Mouse (Mus musculus) erythroblast, embryonic 14.5 days (primary cell): ENCODE data around the gene Chrm3. TPM values are rescaled to one million over a fixed set of nuclear protein-coding genes. Genes with fewer than 3 reads are reported as not detected.

ENCODE experiments used
- H3K27me3 ChIP-seq: 2 replicates; pipeline ENCODE4 v1.6.1; 2012; ENCODE audit warnings: inconsistent platforms; ENCODE audit not compliant: control insufficient read depth
- H3K36me3 ChIP-seq: 2 replicates; pipeline ENCODE4 v1.6.1; 2012; ENCODE audit warnings: mild to moderate bottlenecking, inconsistent platforms; ENCODE audit not compliant: control insufficient read depth
- H3K4me1 ChIP-seq: 2 replicates; pipeline ENCODE4 v1.6.1; 2012; ENCODE audit warnings: inconsistent platforms; ENCODE audit not compliant: control insufficient read depth
- H3K4me3 ChIP-seq: replicated peaks from 2 replicates; pipeline ENCODE3; 2012; ENCODE audit warnings: moderate library complexity, mild to moderate bottlenecking, inconsistent platforms
- H3K9me3 ChIP-seq: 2 replicates; pipeline ENCODE4 v1.6.1; 2012; ENCODE audit warnings: low read length, inconsistent platforms, mixed read lengths; ENCODE audit not compliant: control insufficient read depth
- GATA1 ChIP-seq: IDR thresholded peaks from 2 replicates; pipeline ENCODE4 v1.6.1; 2012; ENCODE audit warnings: low read length, inconsistent platforms, mixed read lengths
- TAL1 ChIP-seq: IDR thresholded peaks from 3 replicates; pipeline ENCODE4 v1.6.1; 2012; ENCODE audit warnings: low read length, inconsistent platforms, mixed read lengths
- polyA plus RNA-seq: library from polyadenylated mRNA; stranded (reverse); fragments of >175 nt; gene quantifications from 2 replicates; pipeline ENCODE4 v1.2.3, GENCODE M21; 2012

The Chrm3 gene
- polyA plus RNA-seq, 1 experiment, result not detected

DNA sequence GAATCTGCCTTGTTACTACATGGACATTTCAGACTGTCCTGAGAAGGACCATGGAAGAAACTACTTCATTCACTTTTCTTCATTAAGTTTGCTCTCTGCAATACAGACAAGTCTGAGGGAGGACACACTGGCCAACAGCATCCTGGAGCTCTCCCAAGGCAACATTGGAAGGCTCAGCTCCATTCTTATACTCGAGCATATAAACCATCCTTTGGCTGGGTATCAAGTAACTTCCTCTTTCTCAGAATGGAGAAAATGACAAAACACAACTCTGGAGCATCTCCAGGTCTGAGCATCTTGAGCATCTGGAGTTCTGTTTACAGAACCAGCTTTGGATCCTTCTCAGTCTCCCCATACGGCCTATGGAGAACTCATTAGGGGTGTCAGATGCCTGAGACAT, 170.8 kb downstream of the Chrm3 start:
- Histone ChIP-seq H3K36me3 (no peaks in the 10 kb centered on the region), H3K4me3 (no peak overlapping the region), H3K4me1 (no peaks in the 10 kb centered on the region), H3K27me3 (no peaks in the 10 kb centered on the region), H3K9me3 (no peaks in the 10 kb centered on the region)
- TF ChIP-seq GATA1 (no peak), TAL1 (no peak)

DNA sequence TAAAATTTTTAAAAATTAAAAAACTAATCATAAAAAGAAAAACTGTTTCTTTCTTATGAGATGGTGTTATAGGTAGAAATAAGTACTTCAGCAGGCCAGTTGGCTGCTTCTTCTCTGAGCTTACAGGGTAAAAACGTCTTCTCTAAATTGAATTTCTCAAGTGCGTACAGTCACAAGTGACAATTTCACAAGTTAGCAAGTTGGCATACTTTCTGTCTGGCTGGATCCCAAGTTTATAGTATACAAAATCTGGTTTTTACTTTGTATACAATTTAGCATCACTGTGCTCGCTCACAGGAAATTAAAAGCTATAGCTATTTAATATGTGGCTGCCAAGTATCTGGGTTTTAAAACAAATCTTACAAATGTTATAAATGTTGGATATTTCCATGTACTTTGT, 172.7 kb downstream of the Chrm3 start:
- H3K4me3 ChIP-seq, result no peak overlapping the region
- H3K36me3 ChIP-seq, result no peaks in the 10 kb centered on the region
- no peaks in the 10 kb centered on the region for H3K4me1 ChIP-seq
- no peaks in the 10 kb centered on the region for H3K9me3 ChIP-seq
- TF ChIP-seq GATA1, result no peak
- no peak for TF ChIP-seq TAL1
- no peaks in the 10 kb centered on the region for H3K27me3 ChIP-seq

DNA sequence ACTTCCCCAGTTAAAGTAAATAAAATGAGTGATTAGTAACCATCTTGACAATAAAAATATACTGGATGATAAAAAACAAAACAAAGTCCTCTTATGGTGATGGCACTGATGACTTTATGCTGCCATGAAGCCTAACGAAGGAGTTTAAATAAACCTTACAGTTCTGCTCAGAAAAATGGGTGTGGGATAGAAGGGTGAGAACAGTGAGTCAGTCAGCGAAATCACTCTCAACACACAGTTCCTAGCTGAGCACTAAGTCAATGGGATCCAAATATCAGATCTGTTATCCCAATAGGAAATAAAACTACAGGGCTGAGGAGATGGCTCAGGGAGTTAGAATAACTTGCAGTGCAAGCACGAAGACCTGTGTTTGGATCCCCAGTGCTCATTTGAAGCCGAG, 176.8 kb downstream of the Chrm3 start:
- Histone ChIP-seq H3K4me3 (no peak overlapping the region), H3K27me3 (no peaks in the 10 kb centered on the region), H3K9me3 (no peaks in the 10 kb centered on the region), H3K4me1 (no peaks in the 10 kb centered on the region), H3K36me3 (no peaks in the 10 kb centered on the region)
- TF ChIP-seq GATA1, result no peak
- TF ChIP-seq TAL1, result no peak

DNA sequence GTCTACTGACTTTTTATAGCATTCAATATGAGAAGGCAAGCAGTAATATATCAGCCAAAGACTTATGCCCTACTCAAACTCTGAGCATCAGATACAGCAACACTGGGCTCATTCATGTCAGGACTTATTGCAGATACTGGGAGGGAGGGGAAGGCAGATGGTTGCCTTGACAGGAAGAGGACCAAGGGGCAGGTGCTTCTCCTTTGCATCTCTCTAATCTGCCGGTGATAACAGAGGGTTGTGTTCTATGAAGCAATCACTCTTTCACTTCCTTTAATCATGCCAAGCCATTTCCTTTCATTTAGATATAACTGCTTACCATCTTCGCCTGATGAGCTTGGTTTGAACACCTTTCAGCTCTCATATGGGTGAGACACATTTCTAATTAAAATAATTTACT, 177.9 kb downstream of the Chrm3 start:
- Histone ChIP-seq H3K27me3 (no peaks in the 10 kb centered on the region), H3K4me1 (no peaks in the 10 kb centered on the region), H3K9me3 (no peaks in the 10 kb centered on the region), H3K4me3 (no peak overlapping the region), H3K36me3 (no peaks in the 10 kb centered on the region)
- no peak for TF ChIP-seq TAL1
- TF ChIP-seq GATA1, result no peak

DNA sequence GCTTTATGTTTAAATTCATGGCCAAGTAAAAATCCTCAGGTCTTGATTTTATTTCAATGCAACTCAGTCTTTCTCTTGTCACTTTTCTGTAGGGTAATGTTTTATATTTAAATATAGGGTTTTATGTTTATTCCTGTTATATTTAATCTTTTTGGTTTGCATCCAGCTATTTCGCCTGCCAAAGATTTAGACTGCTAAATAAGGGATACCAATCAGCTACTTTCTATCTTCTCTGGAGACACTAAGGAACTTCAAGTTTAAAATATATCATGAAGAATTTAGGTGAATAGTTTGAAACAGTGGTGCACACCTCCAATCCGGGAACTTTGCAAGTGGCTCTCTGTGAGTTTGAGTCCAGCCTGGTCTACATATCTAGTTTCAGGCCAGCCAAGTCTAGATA, 190.1 kb downstream of the Chrm3 start:
- H3K4me3 ChIP-seq, result no peak overlapping the region
- no peaks in the 10 kb centered on the region for H3K27me3 ChIP-seq
- H3K4me1 ChIP-seq, result no peaks in the 10 kb centered on the region
- H3K36me3 ChIP-seq, result no peaks in the 10 kb centered on the region
- H3K9me3 ChIP-seq, result no peaks in the 10 kb centered on the region
- TF ChIP-seq TAL1, result no peak

DNA sequence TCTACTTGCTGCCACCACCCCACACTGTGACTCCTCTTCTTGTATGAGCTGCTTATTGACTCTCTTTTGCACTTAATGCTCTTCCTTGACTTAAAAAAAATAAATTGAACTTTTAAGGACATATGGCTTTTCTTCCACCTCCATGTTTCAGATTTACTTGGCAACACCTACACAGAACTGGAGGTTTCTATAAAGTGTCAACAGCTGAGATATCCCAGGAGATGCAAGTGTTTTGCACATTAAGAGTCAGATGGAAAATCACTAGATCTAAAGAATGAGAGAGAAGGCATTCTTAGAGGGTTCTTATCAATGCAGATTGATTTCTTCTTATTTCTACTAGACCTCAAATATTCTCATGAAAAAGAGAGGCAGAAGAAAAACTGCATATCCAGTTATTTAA, 197.3 kb downstream of the Chrm3 start:
- Histone ChIP-seq H3K27me3 (no peaks in the 10 kb centered on the region), H3K9me3 (no peaks in the 10 kb centered on the region), H3K4me1 (no peaks in the 10 kb centered on the region), H3K4me3 (no peak overlapping the region), H3K36me3 (no peaks in the 10 kb centered on the region)
- TF ChIP-seq TAL1 (no peak), GATA1 (no peak)

DNA sequence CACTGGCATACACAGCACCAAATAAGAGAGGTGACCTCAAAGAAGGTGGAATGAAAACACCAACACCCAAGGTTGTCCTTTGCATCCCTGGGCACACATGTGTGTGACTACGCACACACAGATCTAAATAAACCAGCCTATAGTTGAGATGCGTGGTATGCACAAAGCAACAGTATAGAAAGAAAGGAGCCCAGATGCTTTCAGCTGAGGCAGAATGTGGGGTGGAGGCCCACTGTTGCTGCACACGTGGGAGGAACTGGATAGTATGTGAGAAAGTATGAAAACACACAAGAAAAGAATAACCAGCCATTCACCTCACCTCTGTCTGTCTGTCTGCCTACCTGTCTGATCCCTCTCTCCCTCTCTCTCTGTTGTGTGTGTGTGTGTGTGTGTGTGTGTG, 203.2 kb downstream of the Chrm3 start:
- no peak for TF ChIP-seq GATA1
- TF ChIP-seq TAL1, result no peak
- Histone ChIP-seq H3K4me3 (no peak overlapping the region), H3K27me3 (no peaks in the 10 kb centered on the region), H3K9me3 (no peaks in the 10 kb centered on the region), H3K36me3 (no peaks in the 10 kb centered on the region), H3K4me1 (no peaks in the 10 kb centered on the region)

DNA sequence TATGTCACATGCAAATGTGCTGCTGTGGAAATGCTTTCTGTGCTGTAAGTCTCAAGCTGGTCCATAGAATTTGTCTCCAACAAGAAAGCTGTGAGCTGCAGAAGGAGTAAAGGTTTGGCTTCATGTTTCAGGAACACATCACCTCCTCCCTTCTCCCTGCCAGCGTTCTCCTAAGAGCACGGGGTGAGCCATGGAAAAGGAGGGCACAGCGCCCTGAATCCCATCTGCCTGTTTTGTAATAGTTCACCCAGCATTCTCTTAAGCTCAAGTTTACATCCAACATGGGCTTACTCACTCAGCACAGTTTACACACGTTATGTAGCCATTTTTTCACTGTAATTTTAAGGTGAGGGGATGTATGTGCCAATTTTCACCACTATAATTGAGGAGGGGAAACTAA, 220.1 kb downstream of the Chrm3 start:
- no peaks in the 10 kb centered on the region for H3K27me3 ChIP-seq
- no peaks in the 10 kb centered on the region for H3K4me1 ChIP-seq
- no peaks in the 10 kb centered on the region for H3K9me3 ChIP-seq
- no peak overlapping the region for H3K4me3 ChIP-seq
- TF ChIP-seq GATA1, result no peak
- no peak for TF ChIP-seq TAL1
- H3K36me3 ChIP-seq, result no peaks in the 10 kb centered on the region

DNA sequence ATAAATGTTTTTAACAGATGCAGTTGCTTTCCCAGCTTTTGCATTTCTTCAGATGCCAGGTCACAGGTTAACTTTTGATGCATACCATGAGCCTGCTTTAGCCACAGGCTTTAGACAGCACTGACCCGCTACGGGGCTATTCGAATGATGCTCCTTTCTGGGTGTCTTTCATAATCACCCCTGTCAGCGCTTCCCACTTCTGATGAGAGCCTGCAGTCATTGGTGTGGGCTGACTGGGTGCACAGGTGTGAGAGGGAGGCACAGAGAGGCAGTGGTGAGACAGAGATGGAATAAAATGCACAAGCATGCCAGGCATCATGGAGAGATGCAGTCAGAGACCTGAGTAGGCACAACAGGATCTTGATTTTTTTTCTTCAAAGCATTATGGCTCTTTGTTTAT, 221.8 kb downstream of the Chrm3 start:
- no peaks in the 10 kb centered on the region for H3K4me1 ChIP-seq
- TF ChIP-seq GATA1, result no peak
- TF ChIP-seq TAL1, result no peak
- no peaks in the 10 kb centered on the region for H3K27me3 ChIP-seq
- H3K36me3 ChIP-seq, result no peaks in the 10 kb centered on the region
- no peaks in the 10 kb centered on the region for H3K9me3 ChIP-seq
- H3K4me3 ChIP-seq, result no peak overlapping the region

DNA sequence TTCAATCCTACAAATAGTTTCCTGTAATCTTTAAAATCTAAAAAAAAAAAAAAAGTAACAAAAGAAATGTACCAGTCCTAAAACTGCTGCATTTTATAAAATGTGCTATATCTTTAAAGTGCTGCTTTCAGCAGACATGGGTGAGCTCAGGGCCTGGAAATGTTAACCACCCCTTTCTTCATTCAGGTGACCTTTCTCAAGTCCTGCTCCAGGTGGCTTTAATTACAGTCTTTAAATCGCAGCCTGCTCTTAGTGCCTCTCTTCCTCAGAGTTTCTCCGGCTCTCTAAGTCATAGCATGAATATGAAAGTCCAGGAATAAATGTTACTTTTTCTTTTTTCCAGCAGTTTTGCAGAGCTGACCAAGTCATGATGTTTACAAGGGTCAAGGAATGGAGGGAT, 229.6 kb downstream of the Chrm3 start:
- H3K9me3 ChIP-seq, result no peaks in the 10 kb centered on the region
- H3K36me3 ChIP-seq, result no peaks in the 10 kb centered on the region
- no peak for TF ChIP-seq GATA1
- no peak for TF ChIP-seq TAL1
- no peaks in the 10 kb centered on the region for H3K4me1 ChIP-seq
- no peak overlapping the region for H3K4me3 ChIP-seq
- H3K27me3 ChIP-seq, result no peaks in the 10 kb centered on the region

DNA sequence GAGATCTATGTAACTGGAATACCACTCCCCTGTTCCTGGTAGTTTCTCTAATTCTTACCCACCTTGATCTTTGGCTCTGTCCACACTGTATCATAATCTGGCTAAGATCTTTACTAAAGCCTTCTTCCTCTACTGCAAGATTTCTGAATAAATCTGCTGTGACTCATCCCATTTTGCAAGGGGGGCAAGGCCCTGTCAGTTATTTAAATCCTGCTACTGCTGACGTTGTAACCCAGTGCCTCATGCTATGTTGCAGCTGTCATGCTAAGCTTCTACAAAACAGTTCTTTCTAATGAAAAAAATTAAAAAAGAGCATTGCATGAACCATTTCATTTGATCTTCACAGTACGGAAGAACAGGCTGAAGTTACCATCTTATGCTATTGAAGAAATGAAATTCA, 248.4 kb downstream of the Chrm3 start:
- no peaks in the 10 kb centered on the region for H3K4me1 ChIP-seq
- no peaks in the 10 kb centered on the region for H3K36me3 ChIP-seq
- no peak overlapping the region for H3K4me3 ChIP-seq
- TF ChIP-seq TAL1, result no peak
- TF ChIP-seq GATA1, result no peak
- no peaks in the 10 kb centered on the region for H3K27me3 ChIP-seq
- H3K9me3 ChIP-seq, result no peaks in the 10 kb centered on the region
